Mouse (Mus musculus): ENCODE measurements around the gene Foxn3.
"Not testable (repeated sequence)": the region's sequence is repeated elsewhere in the genome, so short reads cannot be mapped to it uniquely, and the experiment has no call there.

Foxn3 gene

GRCm38 (mm10) chr12:99217145-99217698 is 346.2 kb downstream of the Foxn3 start:
- no peak for DNase-seq (ENCODE audit: low read depth)

GRCm38 (mm10) chr12:99216341-99216761 is 347.0 kb downstream of the Foxn3 start:
- no peak for DNase-seq (ENCODE audit: low read depth)

- DNase-seq (ENCODE audit: low read depth): no peak
Observed at GRCm38 (mm10) chr12:99215521-99216255, 347.7 kb downstream of the Foxn3 start.

GRCm38 (mm10) chr12:99214098-99214497 is 349.3 kb downstream of the Foxn3 start:
- no peak for DNase-seq (ENCODE audit: low read depth)

- no peak for DNase-seq (ENCODE audit: low read depth)
Observed at GRCm38 (mm10) chr12:99213218-99213617, 350.2 kb downstream of the Foxn3 start.

- no peak for DNase-seq (ENCODE audit: low read depth)
Observed at GRCm38 (mm10) chr12:99209801-99210200, 353.6 kb downstream of the Foxn3 start.

- no peak for DNase-seq (ENCODE audit: low read depth)
Observed at GRCm38 (mm10) chr12:99208251-99208650, 355.1 kb downstream of the Foxn3 start.

- no peak for DNase-seq (ENCODE audit: low read depth)
Observed at GRCm38 (mm10) chr12:99207014-99207612, 356.3 kb downstream of the Foxn3 start.

- DNase-seq (ENCODE audit: low read depth): no peak
Observed at GRCm38 (mm10) chr12:99205734-99206133, 357.6 kb downstream of the Foxn3 start.

GRCm38 (mm10) chr12:99199124-99199483 is 364.3 kb downstream of the Foxn3 start:
- no peak for DNase-seq (ENCODE audit: low read depth)

- no peak for DNase-seq (ENCODE audit: low read depth)
Observed at GRCm38 (mm10) chr12:99198428-99199123, 364.8 kb downstream of the Foxn3 start.

GRCm38 (mm10) chr12:99197031-99197430 is 366.4 kb downstream of the Foxn3 start:
- no peak for DNase-seq (ENCODE audit: low read depth)

GRCm38 (mm10) chr12:99195655-99196054 is 367.7 kb downstream of the Foxn3 start:
- no peak for DNase-seq (ENCODE audit: low read depth)

- not testable (repeated sequence) for DNase-seq (ENCODE audit: low read depth)
Observed at GRCm38 (mm10) chr12:99194120-99194519, 369.3 kb downstream of the Foxn3 start.

GRCm38 (mm10) chr12:99187671-99188070 is 375.7 kb downstream of the Foxn3 start:
- DNase-seq (ENCODE audit: low read depth): no peak

GRCm38 (mm10) chr12:99186239-99186638 is 377.1 kb downstream of the Foxn3 start:
- no peak for DNase-seq (ENCODE audit: low read depth)

GRCm38 (mm10) chr12:99183261-99183792 is 380.1 kb downstream of the Foxn3 start:
- no peak for DNase-seq (ENCODE audit: low read depth)

- no peak for DNase-seq (ENCODE audit: low read depth)
Observed at GRCm38 (mm10) chr12:99182338-99182737, 381.0 kb downstream of the Foxn3 start.

- DNase-seq (ENCODE audit: low read depth): no peak
Observed at GRCm38 (mm10) chr12:99180234-99180824, 383.1 kb downstream of the Foxn3 start.

GRCm38 (mm10) chr12:99174979-99175621 is 388.3 kb downstream of the Foxn3 start:
- no peak for DNase-seq (ENCODE audit: low read depth)

- no peak for DNase-seq (ENCODE audit: low read depth)
Observed at GRCm38 (mm10) chr12:99172170-99172569, 391.2 kb downstream of the Foxn3 start.

- no peak for DNase-seq (ENCODE audit: low read depth)
Observed at GRCm38 (mm10) chr12:99169925-99170324, 393.5 kb downstream of the Foxn3 start.

Measured in c-Kit-positive CD71-positive TER-119-negative erythroid progenitor cells, embryonic 14.5 days (primary cell).